Mouse (Mus musculus) hindbrain, embryonic 11.5 days (tissue): Measurements from ENCODE around the gene Prr36. TPM values are rescaled to one million over a fixed set of nuclear protein-coding genes. Genes with fewer than 3 reads are reported as not detected.

Experiments
- ATAC-seq: fragments of 200-750 bp; cut with Nextera tagmentation; 2 replicates; pipeline ENCODE4 v1.8.0; 2017; ENCODE audit warnings: mild to moderate bottlenecking, moderate TSS enrichment, moderate library complexity; ENCODE audit not compliant: low FRiP score
- DNase-seq: peaks from one replicate; pipeline ENCODE4 v3.0.0-alpha.2; 2015; ENCODE audit warnings: low spot score
- H3K27ac ChIP-seq: fragments of 300-500 bp; sonication (generic); 2 replicates; pipeline ENCODE4 v1.5.1; 2014; ENCODE audit warnings: mild to moderate bottlenecking, low read depth, low read length
- H3K27me3 ChIP-seq: fragments of 300-500 bp; sonication (generic); 2 replicates; pipeline ENCODE4 v1.6.1; 2014; ENCODE audit warnings: mild to moderate bottlenecking, low read length, moderate library complexity, mixed read lengths; ENCODE audit not compliant: control insufficient read depth, insufficient read depth
- H3K36me3 ChIP-seq: fragments of 300-500 bp; sonication (generic); 2 replicates; pipeline ENCODE4 v1.6.1; 2014; ENCODE audit warnings: mild to moderate bottlenecking, low read length, moderate library complexity, mixed read lengths; ENCODE audit not compliant: control insufficient read depth, insufficient read depth
- H3K4me1 ChIP-seq: fragments of 300-500 bp; sonication (generic); replicated peaks from 2 replicates; pipeline ENCODE4 v1.6.1; 2014; ENCODE audit warnings: low read length, mixed read lengths; ENCODE audit not compliant: control insufficient read depth, insufficient read depth
- H3K4me2 ChIP-seq: fragments of 300-500 bp; sonication (generic); replicated peaks from 2 replicates; pipeline ENCODE4 v1.6.1; 2014; ENCODE audit warnings: mild to moderate bottlenecking, low read depth, low read length
- H3K4me3 ChIP-seq: fragments of 300-500 bp; sonication (generic); 2 replicates; pipeline ENCODE4 v1.5.1; 2014; ENCODE audit warnings: low read depth, low read length
- H3K9ac ChIP-seq: fragments of 300-500 bp; sonication (generic); 2 replicates; pipeline ENCODE4 v1.6.1; 2014; ENCODE audit warnings: low read depth, low read length
- H3K9me3 ChIP-seq: fragments of 300-500 bp; sonication (generic); 2 replicates; pipeline ENCODE4 v1.6.1; 2016; ENCODE audit warnings: low read length; ENCODE audit not compliant: control insufficient read depth
- WGBS: fragments of 180-500 bp; shearing (Covaris S2); extraction: QIAGEN DNeasy Blood & Tissue Kit; methylation state at CpG from one replicate; pipeline ENCODE4 v1.1.7; 2014; 5-methylcytosine and 5-hydroxymethylcytosine counted together
- polyA plus RNA-seq: library from polyadenylated mRNA; unstranded; fragments of >200 nt; fragmentation: Nextera tagmentation; extraction: Ambion mirVana; gene quantifications from 2 replicates; pipeline ENCODE4 v1.2.1, GENCODE M21; 2014

Prr36 gene
- polyA plus RNA-seq, 1 experiment from 2014 or later = 33.5 TPM

DNA sequence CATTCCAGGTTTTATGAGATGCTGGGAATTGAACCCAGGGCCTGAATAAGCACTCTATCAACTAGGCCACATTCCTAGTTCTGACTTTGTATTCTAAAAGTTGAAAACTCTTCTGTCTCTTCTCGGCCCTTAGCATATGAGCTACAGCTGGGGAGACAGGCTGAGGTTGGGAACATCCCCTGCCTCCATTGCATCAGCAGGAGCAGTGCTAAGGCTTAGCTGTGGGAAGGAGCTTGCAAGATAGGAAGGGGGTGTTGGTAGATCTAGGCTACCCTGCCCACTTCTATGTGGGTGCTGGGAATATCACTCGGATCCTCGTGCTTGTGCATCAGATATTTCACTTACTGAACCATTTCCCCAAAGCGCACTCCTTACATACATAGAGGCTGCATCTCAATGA lies 10.7 kb upstream of the Prr36 start:
- Histone ChIP-seq H3K9ac (no peak overlapping the region), H3K27ac (no peak overlapping the region), H3K36me3 (no peaks in the 10 kb centered on the region), H3K9me3 (no peaks in the 10 kb centered on the region), H3K4me1 (no peaks in the 10 kb centered on the region; the same call in 1 of the 2 replicates), H3K4me3 (no peak overlapping the region), H3K27me3 (peaks cover 10% of the 10 kb centered on the region), H3K4me2 (no peak overlapping the region)
- no peak for ATAC-seq
- no peak for DNase-seq
- WGBS = 87% methylated on average over 4 of the region's 4 CpGs

DNA sequence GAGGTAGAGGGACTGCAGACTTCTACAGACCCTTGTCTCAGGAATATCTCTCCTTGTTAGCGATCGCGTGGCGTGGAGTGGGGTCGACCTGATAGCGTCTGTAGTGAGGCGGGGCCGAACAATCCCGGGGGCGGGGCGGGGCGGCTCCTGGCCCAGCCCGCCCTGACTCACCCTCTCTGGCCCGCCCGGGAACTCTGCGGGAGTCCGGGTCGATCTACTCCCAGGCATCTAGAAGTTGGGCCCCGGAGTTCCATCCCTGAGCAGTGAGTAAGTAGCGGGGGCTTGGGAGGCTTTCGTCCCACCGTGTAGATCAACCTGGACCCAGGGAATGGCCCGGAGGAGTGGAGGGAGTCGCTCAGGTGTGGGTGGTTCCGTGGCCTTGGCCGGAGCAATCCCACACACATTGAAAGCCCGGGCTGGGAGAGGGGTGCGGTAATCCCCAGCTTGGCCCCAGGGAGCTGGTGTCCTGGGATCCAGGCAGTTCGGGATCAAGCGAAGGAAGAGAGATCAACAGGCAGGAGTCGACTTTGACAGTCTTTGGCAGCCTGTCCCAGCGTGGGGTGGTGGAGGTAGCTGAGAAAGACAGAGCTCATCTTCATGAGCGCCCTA lies 9.6 kb upstream of the Prr36 start, which contains the start of gene Lrrc8e:
TSS of gene Lrrc8e (plus strand) at position 89 of the 609 bp plus-strand sequence.
- Histone ChIP-seq H3K4me2 (peak within 1 kb of the TSS; percentile 20; the same call in 1 of the 2 replicates), H3K4me3 (no peak within 1 kb of the TSS), H3K27ac (no peak within 1 kb of the TSS), H3K27me3 (peaks cover 10% of the 10 kb centered on the region), H3K36me3 (no peaks in the 10 kb centered on the region), H3K9ac (no peak within 1 kb of the TSS), H3K9me3 (no peaks in the 10 kb centered on the region), H3K4me1 (no peaks in the 10 kb centered on the region; the same call in 1 of the 2 replicates)
- ATAC-seq (peak; percentile 63), DNase-seq (no peak)
- WGBS = 4% methylated on average over 33 of the region's 33 CpGs

DNA sequence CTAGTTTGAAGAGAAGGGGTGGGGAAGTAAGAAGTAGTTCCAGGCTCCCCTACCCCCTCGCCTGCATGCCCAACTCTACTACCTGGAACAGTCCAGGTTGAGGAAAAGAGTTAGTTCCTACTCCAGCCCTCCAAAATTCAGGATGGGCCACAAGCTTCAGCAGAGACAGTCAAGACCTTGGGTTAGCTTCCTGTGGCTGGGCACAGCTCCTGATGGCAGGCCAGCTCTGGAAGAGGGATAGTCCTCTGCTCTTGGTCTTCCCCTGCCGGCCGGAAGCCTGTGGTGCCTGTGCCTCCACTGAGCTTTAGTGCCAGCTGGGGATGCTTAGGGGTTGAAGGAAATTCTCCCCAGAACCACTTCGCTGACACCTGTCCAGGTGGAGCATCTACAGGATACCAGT lies 9.1 kb upstream of the Prr36 start:
- ATAC-seq = no peak
- no peak overlapping the region for H3K27ac ChIP-seq
- H3K27me3 ChIP-seq = peaks cover 10% of the 10 kb centered on the region
- peak overlapping the region; percentile 20; the same call in 1 of the 2 replicates for H3K4me2 ChIP-seq
- no peaks in the 10 kb centered on the region; the same call in 1 of the 2 replicates for H3K4me1 ChIP-seq
- no peak overlapping the region for H3K9ac ChIP-seq
- WGBS = 25% methylated on average over 4 of the region's 4 CpGs
- no peaks in the 10 kb centered on the region for H3K9me3 ChIP-seq
- no peak overlapping the region for H3K4me3 ChIP-seq
- DNase-seq = no peak
- no peaks in the 10 kb centered on the region for H3K36me3 ChIP-seq

DNA sequence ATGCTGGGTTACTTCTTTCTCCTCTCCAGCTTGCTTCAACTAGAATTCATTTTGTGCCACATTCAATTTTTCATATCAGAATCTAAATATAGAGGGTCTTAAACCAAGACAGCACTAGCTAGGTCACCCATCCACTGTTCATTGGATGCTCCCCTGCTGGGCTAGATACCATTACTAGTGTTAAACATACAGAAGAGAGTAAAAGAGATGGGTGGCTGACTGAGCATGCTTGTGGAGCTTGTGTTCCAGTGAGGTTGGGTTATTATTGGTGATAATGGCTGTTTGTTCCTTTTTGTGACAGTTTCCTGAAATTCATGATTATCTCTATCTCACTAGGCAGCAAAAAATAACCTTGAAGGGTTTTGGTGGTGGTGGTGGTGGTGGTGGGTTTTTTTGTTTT lies 4.8 kb upstream of the Prr36 start:
- Histone ChIP-seq H3K9me3 (no peaks in the 10 kb centered on the region), H3K4me1 (no peaks in the 10 kb centered on the region; the same call in 1 of the 2 replicates), H3K9ac (no peak overlapping the region), H3K36me3 (no peaks in the 10 kb centered on the region), H3K27ac (no peak overlapping the region), H3K4me2 (no peak overlapping the region), H3K4me3 (no peak overlapping the region), H3K27me3 (peaks cover 2% of the 10 kb centered on the region; the same call in 1 of the 2 replicates)
- no peak for DNase-seq
- no peak for ATAC-seq

DNA sequence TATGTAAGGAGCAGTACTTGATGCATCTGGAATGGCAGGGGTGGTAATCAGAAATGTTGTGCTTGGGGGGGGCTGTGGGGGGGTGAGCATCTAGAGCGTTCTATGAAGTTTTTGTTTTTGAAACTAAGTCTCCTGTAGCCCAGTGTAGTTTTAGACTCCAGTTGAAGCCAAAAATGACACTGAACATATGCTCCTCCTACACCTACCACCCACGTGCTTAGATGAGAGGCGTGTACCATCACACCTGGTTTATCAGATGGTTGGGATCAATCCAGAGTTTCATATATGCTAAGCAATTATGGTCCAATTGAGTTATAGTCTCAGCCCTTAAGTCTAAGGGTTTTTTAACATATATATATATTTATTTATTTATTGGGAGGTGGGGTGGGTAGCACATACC lies 2.4 kb upstream of the Prr36 start:
- no peak for DNase-seq
- no peak overlapping the region for H3K9ac ChIP-seq
- H3K4me1 ChIP-seq = peaks cover under 1% of the 10 kb centered on the region; the same call in 1 of the 2 replicates
- no peaks in the 10 kb centered on the region; the same call in 1 of the 2 replicates for H3K27me3 ChIP-seq
- H3K4me2 ChIP-seq = no peak overlapping the region
- H3K4me3 ChIP-seq = no peak overlapping the region
- no peaks in the 10 kb centered on the region for H3K9me3 ChIP-seq
- no peak for ATAC-seq
- no peaks in the 10 kb centered on the region for H3K36me3 ChIP-seq
- H3K27ac ChIP-seq = no peak overlapping the region
- 92% methylated on average over 3 of the region's 3 CpGs for WGBS

DNA sequence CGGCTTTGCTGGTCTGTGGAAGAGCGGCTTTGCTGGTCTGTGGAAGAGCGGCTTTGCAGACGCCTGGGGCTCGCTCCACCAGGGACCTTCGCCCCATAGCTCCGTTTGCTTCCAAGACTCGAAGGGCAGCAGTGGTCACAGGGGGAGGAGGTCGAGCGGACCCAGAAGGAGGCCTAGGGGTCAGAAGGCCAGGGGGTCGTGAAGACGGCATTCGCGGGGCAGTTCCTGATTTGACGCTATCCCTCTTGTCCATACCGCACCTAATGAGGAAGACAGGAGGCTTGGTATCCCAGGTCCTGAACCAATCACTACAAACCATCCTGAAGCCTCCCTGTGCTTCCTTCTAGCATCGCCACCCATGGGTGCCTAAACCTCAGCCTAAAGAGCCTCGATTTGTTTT lies 963 bp downstream of the Prr36 start:
- peak overlapping the region; percentile 91 for H3K9ac ChIP-seq
- peak overlapping the region; percentile 65 for H3K4me3 ChIP-seq
- peak overlapping the region; percentile 78 for H3K4me2 ChIP-seq
- peaks cover 2% of the 10 kb centered on the region; the same call in 1 of the 2 replicates for H3K27me3 ChIP-seq
- H3K27ac ChIP-seq = peak overlapping the region; percentile 83; the same call in 1 of the 2 replicates
- no peaks in the 10 kb centered on the region for H3K36me3 ChIP-seq
- ATAC-seq = peak; percentile 3
- peaks cover 10% of the 10 kb centered on the region for H3K4me1 ChIP-seq
- DNase-seq = no peak
- H3K9me3 ChIP-seq = no peaks in the 10 kb centered on the region
- WGBS = 6% methylated on average over 18 of the region's 18 CpGs

DNA sequence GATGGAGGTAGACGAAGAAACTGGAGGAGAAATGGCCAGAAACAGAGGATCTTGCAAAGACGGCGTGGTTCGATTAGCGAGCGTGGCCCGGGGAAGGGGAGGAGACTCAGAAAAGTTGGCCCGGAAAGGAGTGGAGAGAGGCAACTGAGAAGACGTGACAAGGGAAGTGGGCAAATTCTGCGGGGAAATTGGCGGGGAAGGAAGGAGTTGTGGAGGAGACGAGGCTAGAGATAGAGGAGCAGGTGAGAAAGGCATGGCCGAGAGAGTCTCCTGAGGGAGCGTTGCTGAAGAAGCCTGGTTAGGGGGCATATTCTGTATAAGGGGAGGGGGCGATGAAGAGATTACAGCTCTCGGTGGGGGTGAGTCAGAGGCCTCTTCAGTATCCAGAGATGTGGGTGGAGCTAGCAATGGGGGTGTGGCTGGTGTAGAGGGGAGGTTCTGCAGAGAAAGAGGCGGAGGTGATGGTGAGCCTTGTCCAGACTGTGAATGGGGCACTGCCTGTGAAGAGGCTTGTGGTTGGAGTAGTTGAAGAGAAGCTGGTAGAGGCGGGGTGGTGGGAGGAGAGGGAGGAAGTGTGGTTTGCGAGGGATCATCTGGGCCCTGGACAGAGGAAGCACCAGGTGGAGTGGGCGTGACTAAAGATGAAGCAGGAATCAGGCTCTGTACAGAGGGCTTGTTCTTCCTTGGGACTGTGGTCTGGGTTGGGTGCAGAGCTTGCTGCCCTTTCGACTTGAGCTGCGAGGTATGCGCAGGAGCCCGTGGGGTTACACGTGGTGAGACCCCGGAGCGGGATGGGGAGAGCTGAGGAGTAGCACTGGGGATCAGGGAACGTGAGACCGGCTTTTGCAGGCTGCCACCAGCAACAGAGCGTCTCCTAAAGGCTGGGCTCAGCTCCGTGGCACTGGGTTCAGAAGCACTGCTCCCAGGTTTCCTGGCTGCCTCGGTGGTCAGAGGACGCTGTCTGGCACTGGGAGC lies 3.0 kb downstream of the Prr36 start:
- peaks cover 10% of the 10 kb centered on the region for H3K4me1 ChIP-seq
- no peak overlapping the region for H3K9ac ChIP-seq
- peaks cover 2% of the 10 kb centered on the region; the same call in 1 of the 2 replicates for H3K27me3 ChIP-seq
- peak overlapping the region; percentile 78 for H3K4me2 ChIP-seq
- peaks cover 7% of the 10 kb centered on the region; the same call in 1 of the 2 replicates for H3K36me3 ChIP-seq
- no peaks in the 10 kb centered on the region for H3K9me3 ChIP-seq
- no peak overlapping the region for H3K27ac ChIP-seq
- H3K4me3 ChIP-seq = 0 out of 2 replicates have a peak overlapping the region, but pooled peaks have one; percentile 14
- peak; percentile 12; the same call in 1 of the 2 replicates for ATAC-seq
- 11% methylated on average over 33 of the region's 33 CpGs for WGBS
- peak; percentile 47 for DNase-seq

DNA sequence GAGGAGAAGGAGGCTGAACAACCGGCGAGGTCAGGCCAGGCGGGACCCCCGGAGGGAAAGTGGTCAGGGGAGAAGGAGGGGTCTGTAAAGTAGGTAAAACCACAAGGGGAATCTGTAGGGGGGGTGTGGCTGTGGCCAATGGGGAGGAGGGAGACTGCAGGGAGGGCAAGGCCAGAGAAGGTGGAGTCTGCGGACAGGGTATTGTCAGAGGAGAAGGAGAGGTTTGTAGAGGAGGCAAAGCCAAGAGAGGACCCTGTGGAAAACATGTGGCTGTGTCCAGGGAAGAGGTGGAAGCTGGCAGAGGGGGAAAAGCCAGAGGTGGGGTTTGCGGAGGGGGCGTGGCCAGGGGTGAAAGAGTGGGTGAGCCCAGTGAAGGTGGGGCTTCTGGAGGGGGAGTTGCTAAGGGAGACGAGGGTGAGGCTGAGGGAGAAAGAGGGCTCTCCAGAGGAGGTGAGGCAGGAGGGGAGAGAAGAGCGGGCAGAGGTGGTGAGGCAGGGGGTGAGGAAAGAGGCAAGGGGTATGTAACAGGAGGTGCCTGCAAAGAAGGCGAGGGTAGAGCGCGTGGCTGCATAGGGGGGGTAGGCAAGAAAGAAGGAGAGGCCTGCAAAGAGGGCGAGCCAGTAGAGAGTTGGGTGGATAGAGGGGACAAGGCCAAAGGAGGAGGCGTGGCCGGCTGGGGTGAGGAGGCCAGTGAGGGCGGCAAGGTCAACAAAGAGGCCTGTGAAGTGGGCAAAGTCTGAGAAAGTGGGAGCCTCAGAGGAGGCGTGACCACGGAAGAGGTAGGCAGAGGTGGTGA lies 3.9 kb downstream of the Prr36 start:
- Histone ChIP-seq H3K27me3 (peaks cover 2% of the 10 kb centered on the region; the same call in 1 of the 2 replicates), H3K4me3 (peak overlapping the region; percentile 30), H3K9ac (peak overlapping the region; percentile 3), H3K4me1 (peaks cover 10% of the 10 kb centered on the region), H3K27ac (no peak overlapping the region), H3K9me3 (no peaks in the 10 kb centered on the region), H3K36me3 (peaks cover 7% of the 10 kb centered on the region; the same call in 1 of the 2 replicates), H3K4me2 (peak overlapping the region; percentile 78)
- DNase-seq = peak; percentile 47
- under 1% methylated on average over 17 of the region's 18 CpGs for WGBS
- ATAC-seq = peak; percentile 15
